Mouse (Mus musculus): ENCODE results near the gene Nrcam. TPM values are rescaled to one million over a fixed set of nuclear protein-coding genes. Genes with fewer than 3 reads are reported as not detected.

The Nrcam gene
- total RNA-seq, 2 experiments from 2014 or later, result 2.5 to 3.7 TPM

- DNase-seq, result no peak
Measured at GRCm38 (mm10) chr12:44519440-44520141, 190.9 kb downstream of the Nrcam start.

DNA sequence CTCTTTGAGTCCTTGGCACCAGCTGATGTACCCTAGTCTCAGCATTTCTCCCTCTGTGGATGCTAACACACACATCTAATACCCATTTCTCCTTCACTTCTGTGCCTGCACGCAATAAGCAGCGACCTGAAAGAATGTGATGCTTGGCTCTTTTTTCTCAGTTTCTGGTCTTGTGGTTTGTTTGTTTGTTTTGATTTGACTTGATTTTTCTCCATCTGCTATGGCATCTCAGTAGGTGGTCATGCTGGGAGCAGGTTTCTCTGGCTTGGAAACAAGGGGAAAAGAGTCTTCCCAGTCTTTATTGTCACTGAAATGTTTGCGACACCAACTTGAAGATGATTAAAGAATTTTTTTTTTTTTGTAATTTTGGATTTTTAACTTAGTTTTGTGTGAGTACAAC lies 192.8 kb downstream of the Nrcam start:
- DNase-seq, result no peak

- DNase-seq, result peak; percentile 63 to 67
Measured at GRCm38 (mm10) chr12:44524621-44525565, 196.2 kb downstream of the Nrcam start.

DNA sequence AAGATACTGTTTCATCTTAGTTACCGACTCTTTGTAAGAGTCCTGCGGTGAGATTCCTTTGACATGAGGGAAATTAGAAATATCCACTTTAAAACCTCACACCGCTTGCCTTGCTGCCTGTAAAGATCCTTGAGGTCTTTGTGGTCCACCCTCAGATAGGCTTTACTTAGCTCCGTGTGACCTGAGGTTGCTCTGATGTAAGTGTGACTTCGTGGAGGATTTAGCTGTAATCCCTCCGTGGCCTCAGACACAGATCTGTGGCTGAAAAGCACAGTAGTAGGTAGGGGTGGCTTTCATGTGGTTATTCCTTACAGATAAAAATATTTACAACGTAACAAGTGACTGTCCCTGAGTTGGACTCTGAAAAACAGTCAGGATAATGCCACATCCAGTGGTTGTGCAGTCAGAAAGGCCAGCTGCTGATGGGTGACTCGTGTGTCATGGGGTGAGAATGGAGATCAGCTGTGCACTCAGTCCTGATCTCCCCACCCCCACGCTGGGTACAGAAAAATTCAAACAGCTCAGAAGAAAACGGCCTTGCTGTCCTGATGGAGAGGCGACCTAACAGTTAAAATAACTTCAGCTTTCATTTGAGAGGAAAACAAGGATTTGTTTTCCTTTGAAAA lies 199.8 kb downstream of the Nrcam start:
- DNase-seq, result peak in 1 of 2 experiments; percentile 35

GRCm38 (mm10) chr12:44532337-44533113 lies 203.8 kb downstream of the Nrcam start:
- DNase-seq, result no peak

- DNase-seq, result no peak
Measured at GRCm38 (mm10) chr12:44534100-44534633, 205.5 kb downstream of the Nrcam start.

DNA sequence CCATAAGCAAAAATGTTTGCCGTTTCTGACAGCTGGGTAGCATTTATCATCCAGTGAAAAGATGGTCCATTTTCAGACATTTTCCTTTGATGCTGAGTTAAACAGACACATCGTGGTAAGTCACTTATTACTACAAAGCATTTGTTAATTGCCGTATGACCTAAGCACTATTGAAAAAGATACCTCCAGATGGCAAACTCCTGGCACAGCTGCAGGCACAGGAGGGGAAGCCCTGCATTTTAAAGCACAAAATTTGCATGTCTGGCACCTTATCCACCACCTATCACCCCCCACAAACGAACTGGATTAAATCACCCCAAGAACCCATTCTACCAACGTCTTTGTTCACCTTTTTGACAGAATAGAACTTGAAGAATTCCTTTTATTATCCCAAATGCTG lies 206.9 kb downstream of the Nrcam start:
- DNase-seq, result no peak

DNA sequence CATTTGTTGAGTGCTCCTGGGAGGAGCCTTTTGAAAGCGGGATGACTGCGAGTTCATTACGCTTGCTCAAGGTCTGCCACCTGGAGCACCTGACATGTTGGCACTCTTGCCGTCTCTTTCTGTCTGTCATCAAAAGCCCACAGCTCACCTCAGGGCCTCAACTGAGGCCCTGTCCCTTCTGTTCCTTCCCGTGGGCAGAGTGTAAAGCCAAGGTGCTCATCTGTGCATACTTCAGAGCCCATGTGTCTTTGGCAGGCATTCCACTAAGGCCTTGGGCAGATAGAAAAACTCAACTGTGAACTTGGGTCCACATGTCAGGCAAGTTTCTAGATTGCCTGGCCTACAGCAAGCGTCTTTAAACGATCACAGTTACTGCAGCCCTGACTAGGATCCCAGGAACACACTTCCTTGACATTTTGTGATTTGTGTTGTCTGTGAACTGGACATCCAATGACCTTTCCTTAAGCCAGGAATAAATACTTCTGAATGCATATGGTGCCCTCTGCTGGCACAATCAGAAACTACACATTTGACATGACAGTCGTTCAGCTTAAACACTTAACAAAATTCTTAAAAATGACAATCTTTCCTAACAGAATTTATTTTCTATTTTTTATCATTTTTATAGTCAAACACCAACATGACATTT lies 219.2 kb downstream of the Nrcam start:
- DNase-seq, result peak; percentile 75 to 79

GRCm38 (mm10) chr12:44548465-44548864 lies 219.8 kb downstream of the Nrcam start:
- no peak for DNase-seq

- DNase-seq, result no peak
Measured at GRCm38 (mm10) chr12:44551614-44552013, 222.9 kb downstream of the Nrcam start.

DNA sequence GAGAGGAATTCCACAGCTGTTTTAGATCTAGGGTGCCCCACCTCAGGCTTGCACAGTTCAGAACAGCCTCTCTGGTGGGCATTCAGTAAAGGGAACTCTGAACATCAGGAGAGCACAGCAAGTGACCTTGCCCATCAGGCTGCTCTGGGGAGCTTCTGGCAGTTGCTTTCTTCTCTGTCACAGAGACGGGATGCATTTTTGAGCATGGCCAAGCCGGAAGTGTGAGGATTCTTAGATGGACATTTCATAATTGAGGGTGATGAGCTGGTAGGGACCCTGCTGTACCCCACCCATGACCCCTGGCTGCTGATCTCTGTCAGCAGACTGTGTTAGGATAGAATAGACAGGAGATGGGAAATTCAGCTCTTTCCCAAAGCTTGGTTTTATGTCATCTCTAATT lies 225.4 kb downstream of the Nrcam start:
- DNase-seq, result no peak

DNA sequence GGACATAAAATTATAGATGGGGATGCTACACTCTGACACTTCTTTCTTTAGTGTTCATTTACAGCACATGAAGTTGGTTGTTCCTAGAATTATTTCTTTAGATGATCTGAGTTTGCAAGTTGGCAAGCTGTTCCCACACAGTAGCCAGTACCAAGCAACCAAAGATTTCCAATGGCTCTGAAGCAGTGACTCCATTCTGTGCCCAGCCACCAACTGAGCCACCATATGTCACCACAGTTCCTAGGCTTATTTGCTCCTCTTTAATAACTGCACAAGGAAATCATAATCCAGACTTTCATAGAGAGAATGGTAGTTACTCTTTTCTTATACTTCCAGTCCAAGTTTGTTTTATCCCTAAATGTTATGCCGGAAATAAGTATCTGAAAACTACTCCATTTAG lies 226.1 kb downstream of the Nrcam start:
- no peak for DNase-seq

DNA sequence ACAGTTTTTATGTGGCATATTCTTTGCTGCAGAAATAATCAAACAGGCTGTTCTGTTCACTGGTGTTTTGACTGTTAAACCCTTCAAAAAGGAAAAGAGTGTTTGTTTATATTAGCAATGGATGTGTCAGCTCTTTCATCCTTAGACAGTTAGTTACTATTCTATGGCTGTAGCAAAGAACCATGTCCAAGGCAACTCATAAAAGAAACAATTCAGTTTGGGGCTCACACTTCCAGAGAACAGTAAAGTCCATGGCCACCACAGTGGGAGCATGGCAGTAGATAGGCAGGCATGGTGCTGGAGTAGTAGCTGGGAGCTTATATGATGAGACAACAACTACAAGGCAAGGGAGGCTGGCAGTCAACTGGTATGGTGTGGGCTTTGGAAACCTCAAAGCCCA lies 231.3 kb downstream of the Nrcam start:
- no peak for DNase-seq

DNA sequence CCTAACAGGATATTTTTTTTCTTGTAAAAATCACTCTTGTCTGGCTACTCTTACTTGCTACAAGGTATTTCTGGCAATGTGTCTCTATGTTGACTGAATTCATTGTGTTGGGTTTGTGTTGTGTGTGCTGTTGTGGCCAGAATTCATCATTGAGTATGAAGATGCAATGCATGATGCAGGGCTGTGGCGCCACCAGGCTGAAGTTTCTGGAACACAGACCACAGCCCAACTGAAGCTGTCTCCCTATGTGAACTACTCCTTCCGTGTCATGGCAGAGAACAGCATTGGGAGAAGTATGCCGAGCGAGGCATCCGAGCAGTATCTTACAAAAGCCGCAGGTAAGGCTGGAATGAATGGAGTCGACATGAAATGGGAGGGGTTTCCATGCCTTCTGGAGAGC lies 241.4 kb downstream of the Nrcam start:
- DNase-seq, result no peak

DNA sequence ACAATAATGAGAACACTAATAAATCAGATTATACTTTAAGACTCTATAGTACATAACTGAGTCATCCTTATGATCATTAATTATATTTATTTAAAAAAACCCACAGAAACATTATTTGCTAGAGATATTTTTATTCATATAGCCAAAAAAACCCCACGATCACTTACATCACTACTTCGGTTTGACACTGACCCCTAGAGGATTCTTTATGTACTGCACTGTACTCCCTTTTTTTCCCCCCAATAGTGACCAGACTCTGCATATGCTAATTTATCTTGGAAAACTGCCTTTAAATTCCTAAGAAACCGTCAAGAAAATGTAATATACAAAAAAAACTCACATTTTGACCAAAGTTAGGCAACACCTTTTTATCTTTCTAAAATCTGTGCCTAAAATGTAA lies 244.0 kb downstream of the Nrcam start:
- DNase-seq, result no peak

GRCm38 (mm10) chr12:44574167-44574566 lies 245.5 kb downstream of the Nrcam start:
- no peak for DNase-seq

GRCm38 (mm10) chr12:44601410-44602149 lies 272.9 kb downstream of the Nrcam start:
- DNase-seq, result peak; percentile 74 to 75

GRCm38 (mm10) chr12:44602269-44602957 lies 273.7 kb downstream of the Nrcam start:
- DNase-seq, result no peak

DNA sequence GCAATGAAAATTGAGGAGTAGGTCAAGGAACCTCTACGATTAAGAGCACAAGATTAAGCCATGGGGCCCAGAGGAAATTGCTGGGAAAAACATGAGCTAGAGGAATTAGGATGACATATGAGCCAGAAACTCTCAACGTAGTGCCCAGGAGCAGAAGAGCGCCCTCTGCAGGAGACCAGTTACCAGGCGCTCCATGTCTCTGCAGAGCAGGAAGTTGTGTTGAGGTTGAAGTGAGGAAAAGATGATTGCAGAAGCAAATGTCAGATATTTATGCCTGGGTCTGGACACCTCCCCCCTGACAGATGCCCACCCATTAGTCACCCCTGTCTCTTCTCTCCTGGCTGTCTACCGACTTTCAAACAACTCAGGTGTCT lies 274.3 kb downstream of the Nrcam start:
- no peak for DNase-seq

DNA sequence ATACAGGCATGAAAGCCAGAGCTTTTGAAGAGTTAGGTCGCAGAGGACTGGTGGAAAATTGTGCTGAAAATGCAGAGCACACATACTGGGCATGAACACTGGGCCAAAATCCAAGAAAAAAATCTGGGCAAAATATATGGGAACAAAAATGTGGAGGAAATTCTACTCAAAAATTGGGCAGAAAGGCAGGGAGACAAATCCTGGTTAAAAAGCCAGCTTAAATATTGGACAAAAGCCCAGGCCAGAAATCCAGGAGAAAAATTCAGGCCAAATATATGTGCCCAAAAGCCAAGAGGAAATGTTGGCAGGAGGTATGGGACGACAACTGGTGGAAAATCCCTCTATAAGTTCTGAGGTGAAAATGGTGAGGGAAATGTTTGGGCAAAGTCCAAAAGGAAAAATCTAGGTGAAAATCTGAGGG lies 288.3 kb downstream of the Nrcam start:
- DNase-seq, result no peak
